Mouse (Mus musculus): ENCODE data around the gene Aldh5a1. TPM values are rescaled to one million over a fixed set of nuclear protein-coding genes. Genes with fewer than 3 reads are reported as not detected.
A peak's percentile ranks its signal among the peaks of the same experiment; 100 is the strongest.

Aldh5a1 gene
- total and polyA plus RNA-seq, 2 experiments from 2014 or later: 11.6 to 24.8 TPM

- Histone ChIP-seq H3K9me3 (replicated peaks; ENCODE audit: control insufficient read depth, low read length) (no peaks in the 10 kb centered on the region), H3K4me1 (ENCODE audit: control insufficient read depth, insufficient read depth) (peaks cover 11% of the 10 kb centered on the region; the same call in 1 of the 2 replicates), H3K27ac (ENCODE audit: low read depth) (no peak overlapping the region), H3K9ac (replicated peaks; ENCODE audit: low read depth, low read length) (no peak overlapping the region), H3K36me3 (replicated peaks; ENCODE audit: control insufficient read depth, insufficient read depth, low read length) (no peaks in the 10 kb centered on the region), H3K27me3 (ENCODE audit: control insufficient read depth, insufficient read depth, low read length) (no peaks in the 10 kb centered on the region), H3K4me2 (ENCODE audit: low read depth, low read length) (no peak overlapping the region), H3K4me3 (ENCODE audit: low read depth, low read length) (no peak overlapping the region)
- ATAC-seq (ENCODE audit: insufficient read depth, low read depth) (no peak), DNase-seq (ENCODE audit: low spot score) (no peak)
- WGBS: 76% methylated on average over 7 of the region's 7 CpGs
- no peak for TF ChIP-seq EP300 (IDR thresholded peaks at IDR 0.05; ENCODE audit: low read depth)
- TF ChIP-seq CTCF (IDR thresholded peaks at IDR 0.05; ENCODE audit: low read depth): no peak
Observed at GRCm38 (mm10) chr13:24933199-24933598, 4.3 kb downstream of the Aldh5a1 start.

GRCm38 (mm10) chr13:24930591-24930990 is 6.9 kb downstream of the Aldh5a1 start:
- H3K9ac ChIP-seq (replicated peaks; ENCODE audit: low read depth, low read length): no peak overlapping the region
- H3K9me3 ChIP-seq (replicated peaks; ENCODE audit: control insufficient read depth, low read length): no peaks in the 10 kb centered on the region
- H3K4me2 ChIP-seq (ENCODE audit: low read depth, low read length): no peak overlapping the region
- H3K4me3 ChIP-seq (ENCODE audit: low read depth, low read length): no peak overlapping the region
- H3K27ac ChIP-seq (ENCODE audit: low read depth): no peak overlapping the region
- no peak for DNase-seq (ENCODE audit: low spot score)
- no peaks in the 10 kb centered on the region for H3K27me3 ChIP-seq (ENCODE audit: control insufficient read depth, insufficient read depth, low read length)
- peaks cover 12% of the 10 kb centered on the region; the same call in 1 of the 2 replicates for H3K36me3 ChIP-seq (replicated peaks; ENCODE audit: control insufficient read depth, insufficient read depth, low read length)
- ATAC-seq (ENCODE audit: insufficient read depth, low read depth): no peak
- no peak for TF ChIP-seq CTCF (IDR thresholded peaks at IDR 0.05; ENCODE audit: low read depth)
- no peak for TF ChIP-seq EP300 (IDR thresholded peaks at IDR 0.05; ENCODE audit: low read depth)
- no peaks in the 10 kb centered on the region for H3K4me1 ChIP-seq (ENCODE audit: control insufficient read depth, insufficient read depth)

GRCm38 (mm10) chr13:24923991-24924390 is 13.5 kb downstream of the Aldh5a1 start:
- DNase-seq (ENCODE audit: low spot score): no peak
- no peak overlapping the region for H3K4me3 ChIP-seq (ENCODE audit: low read depth, low read length)
- no peak overlapping the region for H3K4me2 ChIP-seq (ENCODE audit: low read depth, low read length)
- no peaks in the 10 kb centered on the region for H3K9me3 ChIP-seq (replicated peaks; ENCODE audit: control insufficient read depth, low read length)
- H3K9ac ChIP-seq (replicated peaks; ENCODE audit: low read depth, low read length): no peak overlapping the region
- ATAC-seq (ENCODE audit: insufficient read depth, low read depth): no peak
- no peaks in the 10 kb centered on the region for H3K27me3 ChIP-seq (ENCODE audit: control insufficient read depth, insufficient read depth, low read length)
- H3K4me1 ChIP-seq (ENCODE audit: control insufficient read depth, insufficient read depth): no peaks in the 10 kb centered on the region
- 83% methylated on average over 5 of the region's 5 CpGs for WGBS
- peaks cover 54% of the 10 kb centered on the region for H3K36me3 ChIP-seq (replicated peaks; ENCODE audit: control insufficient read depth, insufficient read depth, low read length)
- TF ChIP-seq CTCF (IDR thresholded peaks at IDR 0.05; ENCODE audit: low read depth): no peak
- no peak for TF ChIP-seq EP300 (IDR thresholded peaks at IDR 0.05; ENCODE audit: low read depth)
- H3K27ac ChIP-seq (ENCODE audit: low read depth): no peak overlapping the region

DNA sequence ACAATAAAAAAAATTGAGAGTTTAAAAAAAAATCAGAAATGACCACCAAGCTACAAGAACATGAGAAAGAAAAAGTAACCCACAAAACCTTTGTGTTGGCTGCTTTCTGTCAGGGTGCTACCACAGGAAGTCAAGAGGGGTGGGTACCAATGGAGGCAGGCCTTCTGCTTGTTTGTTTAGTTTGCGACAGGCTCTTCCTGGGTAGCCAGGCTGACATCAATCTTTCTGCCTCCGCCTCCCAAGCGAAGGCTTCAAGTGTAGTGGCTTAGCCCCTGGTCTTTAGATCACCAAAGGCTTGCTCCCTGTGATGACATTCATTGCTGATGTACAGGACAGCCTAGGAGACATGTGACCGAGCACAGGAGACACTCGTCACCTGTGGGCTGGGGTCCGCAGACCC is 16.2 kb downstream of the Aldh5a1 start:
- Histone ChIP-seq H3K4me1 (ENCODE audit: control insufficient read depth, insufficient read depth) (no peaks in the 10 kb centered on the region), H3K9me3 (replicated peaks; ENCODE audit: control insufficient read depth, low read length) (no peaks in the 10 kb centered on the region), H3K4me2 (ENCODE audit: low read depth, low read length) (no peak overlapping the region), H3K27me3 (ENCODE audit: control insufficient read depth, insufficient read depth, low read length) (no peaks in the 10 kb centered on the region), H3K36me3 (replicated peaks; ENCODE audit: control insufficient read depth, insufficient read depth, low read length) (peaks cover 64% of the 10 kb centered on the region), H3K27ac (ENCODE audit: low read depth) (no peak overlapping the region), H3K4me3 (ENCODE audit: low read depth, low read length) (no peak overlapping the region), H3K9ac (replicated peaks; ENCODE audit: low read depth, low read length) (no peak overlapping the region)
- TF ChIP-seq CTCF (IDR thresholded peaks at IDR 0.05; ENCODE audit: low read depth): no peak
- no peak for TF ChIP-seq EP300 (IDR thresholded peaks at IDR 0.05; ENCODE audit: low read depth)
- DNase-seq (ENCODE audit: low spot score) (no peak), ATAC-seq (ENCODE audit: insufficient read depth, low read depth) (no peak)
- 83% methylated on average over 6 of the region's 6 CpGs for WGBS

GRCm38 (mm10) chr13:24920333-24920977 is 17.0 kb downstream of the Aldh5a1 start:
- WGBS: 21% methylated on average over 5 of the region's 5 CpGs
- peak; percentile 90 for DNase-seq (ENCODE audit: low spot score)
- Histone ChIP-seq H3K4me1 (ENCODE audit: control insufficient read depth, insufficient read depth) (no peaks in the 10 kb centered on the region), H3K36me3 (replicated peaks; ENCODE audit: control insufficient read depth, insufficient read depth, low read length) (peaks cover 56% of the 10 kb centered on the region), H3K27me3 (ENCODE audit: control insufficient read depth, insufficient read depth, low read length) (no peaks in the 10 kb centered on the region), H3K9me3 (replicated peaks; ENCODE audit: control insufficient read depth, low read length) (no peaks in the 10 kb centered on the region), H3K4me3 (ENCODE audit: low read depth, low read length) (no peak overlapping the region), H3K27ac (ENCODE audit: low read depth) (no peak overlapping the region), H3K4me2 (ENCODE audit: low read depth, low read length) (no peak overlapping the region), H3K9ac (replicated peaks; ENCODE audit: low read depth, low read length) (no peak overlapping the region)
- peak; percentile 91 for ATAC-seq (ENCODE audit: insufficient read depth, low read depth)
- TF ChIP-seq EP300 (IDR thresholded peaks at IDR 0.05; ENCODE audit: low read depth): no peak
- TF ChIP-seq CTCF (IDR thresholded peaks at IDR 0.05; ENCODE audit: low read depth): peak; percentile 84

DNA sequence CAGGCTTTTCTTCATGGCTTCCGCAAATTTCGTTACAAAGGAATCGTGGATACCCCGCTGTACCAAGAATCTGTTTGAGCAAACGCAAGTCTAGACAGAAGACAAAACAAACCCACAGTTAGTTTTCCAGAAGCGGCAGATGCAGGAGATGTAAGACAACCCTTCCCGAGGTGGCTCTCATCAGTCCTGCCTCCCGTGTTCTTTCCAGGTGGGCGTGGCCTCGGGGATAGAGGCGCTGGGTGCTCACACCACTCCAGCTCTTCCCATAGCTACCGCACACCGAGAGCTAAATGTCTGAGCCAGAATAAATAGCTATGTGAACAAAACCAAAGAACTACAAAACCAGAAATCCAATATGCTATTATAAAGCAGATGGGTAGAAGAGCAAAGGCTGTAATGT is 21.6 kb downstream of the Aldh5a1 start:
- Histone ChIP-seq H3K4me3 (ENCODE audit: low read depth, low read length) (no peak overlapping the region), H3K9me3 (replicated peaks; ENCODE audit: control insufficient read depth, low read length) (no peaks in the 10 kb centered on the region), H3K27me3 (ENCODE audit: control insufficient read depth, insufficient read depth, low read length) (no peaks in the 10 kb centered on the region), H3K4me2 (ENCODE audit: low read depth, low read length) (no peak overlapping the region), H3K9ac (replicated peaks; ENCODE audit: low read depth, low read length) (no peak overlapping the region), H3K27ac (ENCODE audit: low read depth) (no peak overlapping the region), H3K4me1 (ENCODE audit: control insufficient read depth, insufficient read depth) (no peaks in the 10 kb centered on the region), H3K36me3 (replicated peaks; ENCODE audit: control insufficient read depth, insufficient read depth, low read length) (peaks cover 46% of the 10 kb centered on the region)
- TF ChIP-seq EP300 (IDR thresholded peaks at IDR 0.05; ENCODE audit: low read depth): no peak
- WGBS: 65% methylated on average over 13 of the region's 13 CpGs
- DNase-seq (ENCODE audit: low spot score) (no peak), ATAC-seq (ENCODE audit: insufficient read depth, low read depth) (no peak)

All from heart, postnatal 0 days (tissue).